Mouse (Mus musculus) heart, postnatal 25 days (tissue): ENCODE results near the gene Rps6kl1. TPM values are rescaled to one million over a fixed set of nuclear protein-coding genes. Genes with fewer than 3 reads are reported as not detected.

Source experiments
- DNase-seq: peaks from one replicate; pipeline ENCODE4 v3.0.0; 2022; ENCODE audit warnings: low spot score
- intact Hi-C: fragments of 180-260 bp; cut with DNase I; formaldehyde crosslinking; loops from one replicate; pipeline ENCODE4 v1.15.1; 2025
- total RNA-seq, 2 experiments: library from RNA; stranded (reverse); gene quantifications; 2 replicates each; pipeline ENCODE4 v1.2.3; 2021

The Rps6kl1 gene
- total RNA-seq, result 1 to 10 TPM; 2.6 to 4.3 TPM

DNA sequence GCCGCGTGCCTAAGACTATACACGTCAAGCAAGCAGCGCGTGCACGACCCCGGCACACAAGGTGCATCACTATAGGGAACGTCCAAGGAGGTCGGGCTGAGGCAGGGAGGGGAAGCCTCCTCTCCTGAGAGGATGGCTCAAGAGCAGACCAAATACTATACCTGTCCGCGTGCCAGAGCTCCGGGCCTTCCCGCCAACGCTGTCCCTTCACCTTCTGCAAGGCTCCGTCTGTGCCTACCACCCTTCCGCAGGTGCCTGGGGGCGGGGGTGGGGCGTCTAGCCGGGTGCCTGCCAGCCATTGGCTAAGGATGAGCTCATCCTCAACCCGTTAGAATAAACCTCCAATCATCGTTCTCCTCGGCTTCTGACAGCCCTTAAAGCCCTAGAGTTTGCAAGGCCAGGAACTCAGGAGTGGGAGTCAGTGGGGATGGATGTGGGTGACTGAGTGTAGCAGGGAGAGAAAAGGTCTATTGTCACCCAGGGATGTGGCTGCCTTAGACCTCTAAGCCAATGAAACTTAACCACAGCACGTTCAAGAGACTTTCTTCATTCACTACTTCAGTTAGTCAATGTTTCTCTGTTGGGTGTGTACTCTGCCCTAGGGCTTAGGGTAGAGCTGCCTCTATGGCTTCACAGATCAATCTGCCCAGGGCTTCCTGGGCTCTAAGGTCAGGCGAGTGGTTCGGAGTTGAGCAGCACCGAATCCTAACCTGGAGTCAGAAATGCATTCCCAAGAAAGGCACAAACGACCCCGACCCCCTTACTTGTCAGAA lies at the start of gene Rps6kl1:
Rps6kl1 (minus strand) TSS at position 263 of the 773 bp plus-strand sequence.
- intact Hi-C loops, result no loop called here
- no peak for DNase-seq

DNA sequence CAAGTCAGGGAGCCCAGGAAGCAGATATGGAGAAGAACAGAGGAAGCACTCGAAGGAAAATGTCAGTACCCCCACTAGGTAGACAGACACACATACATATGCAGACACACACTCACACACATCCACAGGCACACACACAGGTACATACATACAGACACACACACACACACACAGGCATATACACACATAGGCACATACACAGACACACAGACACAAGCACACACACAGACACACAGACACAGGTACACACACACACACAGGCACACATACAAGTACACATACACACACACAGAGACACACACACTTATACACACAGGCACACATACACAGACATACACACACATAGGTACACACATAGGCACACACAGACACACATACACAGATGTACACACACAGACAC lies 48.9 kb upstream of the Rps6kl1 start:
- no peak for DNase-seq
- intact Hi-C loops, result no loop called here

DNA sequence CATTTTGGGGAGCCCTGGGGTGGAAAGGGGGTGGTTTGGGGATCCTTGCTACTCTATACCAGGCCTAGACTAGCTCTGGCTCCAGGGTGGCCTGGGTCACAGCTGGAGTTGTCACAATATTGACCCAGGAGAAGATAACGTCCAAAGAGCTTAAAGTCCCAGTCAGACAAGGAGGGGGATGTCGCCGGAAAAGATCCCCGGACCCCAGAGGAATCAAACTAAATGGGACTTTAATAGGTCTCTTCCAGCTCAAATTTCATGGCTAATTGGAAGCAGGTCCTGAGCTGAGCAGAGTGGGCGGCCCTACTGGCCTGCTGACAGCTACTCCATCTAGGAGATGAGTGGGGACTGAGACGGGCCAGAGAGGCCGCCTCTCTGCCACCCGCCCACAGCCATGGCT lies 46.9 kb upstream of the Rps6kl1 start:
- DNase-seq, result no peak
- intact Hi-C loops, result no loop called here

DNA sequence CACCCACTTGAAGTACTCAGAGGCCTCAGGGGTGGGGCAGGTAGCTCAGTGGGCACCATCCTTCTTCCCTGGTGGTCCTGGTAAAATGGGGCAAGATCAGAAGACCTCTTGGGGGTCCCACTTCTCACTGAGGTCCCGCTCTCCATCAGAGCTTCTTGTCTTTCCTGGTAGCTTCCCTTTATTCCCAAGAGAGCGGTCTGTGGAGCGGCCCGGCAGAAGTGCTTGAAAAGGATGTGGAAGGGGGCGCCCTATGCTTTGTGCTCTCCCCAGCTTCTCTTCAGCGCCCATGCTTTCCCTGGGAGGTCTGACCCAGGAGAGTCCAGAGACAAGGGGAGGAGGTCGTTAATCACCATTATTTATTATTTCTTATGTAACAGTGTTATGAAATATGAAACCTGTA lies 46.3 kb upstream of the Rps6kl1 start:
- intact Hi-C loops, result no loop called here
- DNase-seq, result no peak

DNA sequence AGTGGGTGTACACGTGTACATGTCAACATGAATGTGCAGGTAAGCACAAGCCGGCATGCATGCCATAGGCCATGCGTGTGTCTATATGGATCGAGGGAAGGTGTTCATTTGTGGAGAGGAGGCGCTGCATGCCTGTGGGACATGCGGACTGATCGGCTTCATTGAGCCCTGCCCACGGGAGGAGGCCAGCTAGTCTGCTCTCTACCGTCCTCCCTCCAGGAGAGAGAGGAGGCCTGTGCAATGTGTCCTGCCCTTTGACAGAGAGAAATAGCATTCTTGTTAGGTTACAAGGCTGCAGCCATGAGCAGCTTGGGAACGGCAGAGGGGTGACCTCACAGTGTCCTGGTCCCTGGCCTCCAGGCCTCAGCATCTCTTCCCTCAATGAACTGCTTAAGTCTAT lies 45.1 kb upstream of the Rps6kl1 start:
- intact Hi-C loops, result no loop called here
- no peak for DNase-seq

DNA sequence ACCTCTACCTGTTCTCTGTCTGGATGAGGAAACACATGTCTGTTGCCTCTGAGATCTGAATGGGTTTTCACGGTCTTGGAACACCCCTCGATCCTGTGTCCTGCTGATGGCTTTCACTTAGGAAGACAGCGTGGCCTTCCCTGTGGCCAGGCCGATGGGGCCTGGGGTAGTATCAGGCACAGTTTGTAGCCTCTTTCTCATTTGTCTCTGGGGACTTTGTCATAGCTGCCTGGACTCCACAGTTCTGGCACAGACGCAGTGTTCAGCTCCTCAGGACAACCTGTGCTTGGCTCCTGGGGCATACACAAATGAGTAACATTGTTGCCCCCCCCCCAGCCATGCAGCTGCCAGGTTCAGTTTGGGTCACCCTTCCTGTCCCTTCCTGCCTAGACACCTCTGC lies 44.0 kb upstream of the Rps6kl1 start:
- DNase-seq, result peak; percentile 55
- intact Hi-C loops, result no loop called here

DNA sequence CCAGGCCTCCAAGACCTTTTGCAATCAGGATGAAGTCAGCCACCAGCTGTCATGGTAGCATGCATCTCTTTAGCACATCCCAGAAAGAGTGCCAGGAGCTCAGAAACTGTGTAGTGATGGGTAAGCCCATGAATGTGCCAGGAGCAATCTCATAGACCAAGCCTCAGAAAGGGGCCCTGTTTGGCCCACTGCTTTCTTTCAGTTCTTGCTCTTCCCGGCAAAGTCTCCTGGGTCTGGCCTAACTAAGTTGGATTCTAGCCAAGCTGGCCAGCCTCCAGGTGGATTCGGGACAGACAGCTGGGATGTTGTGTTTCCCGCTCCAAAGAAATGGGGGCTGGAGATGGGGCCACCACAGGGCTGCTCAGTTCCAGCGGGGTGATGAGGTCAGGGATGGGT lies 43.6 kb upstream of the Rps6kl1 start:
- intact Hi-C loops, result no loop called here
- peak; percentile 81 for DNase-seq

DNA sequence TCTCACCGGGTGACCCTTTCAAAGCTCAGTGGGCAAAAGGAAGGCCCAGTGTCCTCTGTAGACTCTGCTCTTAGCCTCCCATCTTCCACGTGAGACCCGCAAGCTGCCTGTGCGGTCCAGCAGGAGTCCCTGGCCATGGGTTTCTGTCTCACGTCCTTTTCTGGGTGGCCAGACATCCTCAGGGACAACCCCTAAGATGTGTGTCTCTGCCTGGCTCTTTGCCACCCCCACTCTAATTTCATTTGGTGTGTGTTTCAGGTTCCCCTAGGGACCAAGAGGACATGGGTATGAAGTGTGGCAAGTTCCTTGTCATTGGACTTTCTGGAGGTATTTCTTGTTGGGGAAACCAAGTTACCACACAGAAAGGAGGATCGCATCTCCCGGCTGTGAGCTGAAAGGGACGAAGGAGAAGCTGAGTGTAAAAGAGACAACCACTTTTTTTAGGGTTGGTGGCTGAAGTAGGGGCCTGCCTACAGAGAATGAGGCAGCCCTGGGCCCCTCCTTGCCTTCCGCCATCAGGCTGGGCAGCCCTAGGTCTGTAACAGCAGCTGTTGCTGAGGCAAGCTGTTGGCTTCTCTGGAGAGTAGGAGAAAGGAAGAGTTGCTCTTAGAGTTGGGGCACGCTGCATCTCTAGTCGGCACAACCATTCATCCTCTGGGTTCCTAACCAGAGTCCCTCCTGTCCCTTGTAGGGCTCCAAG lies 43.0 kb upstream of the Rps6kl1 start:
- DNase-seq, result no peak
- intact Hi-C loops, result no loop called here

DNA sequence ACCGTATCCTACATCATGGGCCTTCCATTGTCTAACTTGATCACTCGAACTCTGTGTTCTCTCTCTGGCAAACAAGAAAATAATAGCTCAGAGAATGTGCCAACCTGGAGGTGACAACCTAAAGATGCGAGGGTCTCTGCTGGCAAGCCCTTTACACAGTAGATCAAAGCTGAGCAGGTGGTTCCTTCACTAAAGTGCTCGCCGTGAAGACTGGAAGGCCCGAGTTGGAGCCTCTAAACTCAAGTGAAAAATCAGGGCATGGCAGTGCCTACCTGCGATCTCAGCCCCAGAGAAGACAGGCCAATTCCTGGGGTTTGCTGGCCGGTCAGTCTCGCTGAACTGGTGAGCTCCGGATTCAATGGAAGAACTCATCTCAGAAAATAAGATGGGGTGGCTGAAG lies 42.1 kb upstream of the Rps6kl1 start:
- intact Hi-C loops, result no loop called here
- no peak for DNase-seq

DNA sequence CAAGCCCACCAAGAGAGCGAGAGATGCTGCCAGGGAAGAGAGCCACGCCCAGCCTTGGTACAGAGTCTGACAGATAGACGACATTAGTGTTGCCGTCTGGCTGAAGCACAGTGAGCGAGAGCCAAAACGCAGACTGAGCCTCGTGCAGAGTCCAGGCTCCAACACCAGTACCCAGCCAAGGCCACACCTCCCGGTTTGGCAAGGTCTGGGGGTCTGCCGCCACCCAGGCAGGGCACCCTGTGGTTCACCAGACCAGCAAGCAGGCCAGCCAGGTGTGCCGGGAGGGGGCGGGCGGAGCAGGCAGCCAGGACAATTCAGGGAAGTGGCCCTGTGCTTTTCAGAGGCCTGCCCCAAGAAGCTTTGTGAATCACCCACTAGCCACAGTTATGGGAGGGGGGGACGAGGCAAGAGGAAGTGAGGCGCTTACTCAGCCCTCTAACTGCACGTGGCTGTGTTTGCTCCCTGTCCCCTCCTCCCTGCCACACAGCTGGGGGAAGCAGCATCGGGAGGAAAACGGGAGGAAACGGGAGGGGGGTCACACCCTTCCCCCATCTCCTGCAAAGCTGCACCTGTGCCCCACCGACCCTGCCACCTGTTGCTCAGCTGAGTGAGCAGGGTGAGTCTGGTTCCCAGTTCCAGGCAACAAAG lies 41.5 kb upstream of the Rps6kl1 start:
- intact Hi-C loops, result no loop called here
- DNase-seq, result peak; percentile 68

DNA sequence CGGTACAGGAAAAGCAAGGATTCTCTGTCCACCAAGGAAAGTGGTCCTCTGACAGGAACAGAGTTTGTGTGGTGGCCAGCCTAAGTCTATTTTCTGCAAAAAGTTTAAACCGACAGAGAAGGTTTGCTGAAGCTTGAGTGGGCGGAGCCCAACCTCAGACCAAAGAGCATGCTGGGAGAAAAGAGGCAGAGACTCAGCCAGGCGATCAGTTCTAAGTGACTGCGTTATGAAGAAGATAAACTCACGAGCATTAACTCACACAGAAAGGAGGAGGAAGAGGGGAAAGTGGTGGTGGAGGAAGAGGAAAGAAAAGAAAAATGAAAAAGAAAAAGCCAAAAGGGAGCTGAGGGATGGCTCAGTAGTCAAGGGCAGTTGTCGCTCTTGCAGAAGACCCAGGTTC lies 39.2 kb upstream of the Rps6kl1 start:
- intact Hi-C loops, result no loop called here
- DNase-seq, result no peak

DNA sequence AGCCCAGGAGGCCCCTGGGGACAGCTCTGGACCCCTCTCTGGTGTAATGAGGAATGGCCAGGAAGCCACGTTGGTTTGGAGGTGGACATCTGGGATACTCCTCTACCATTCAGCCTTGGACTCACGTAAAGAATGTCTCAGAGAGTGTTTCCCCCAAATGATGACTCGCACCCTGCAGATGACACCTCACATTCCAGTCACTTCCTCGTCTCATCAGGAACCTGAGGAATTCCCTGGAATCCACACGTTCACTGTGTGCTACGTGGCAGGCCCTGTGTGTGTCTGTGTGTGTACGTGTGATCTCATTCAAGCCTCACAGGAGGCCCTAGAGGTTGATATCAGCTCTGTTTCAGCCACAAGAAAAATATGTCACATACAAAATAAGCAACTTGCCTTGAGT lies 35.3 kb upstream of the Rps6kl1 start:
- DNase-seq, result no peak
- intact Hi-C loops, result no loop called here

DNA sequence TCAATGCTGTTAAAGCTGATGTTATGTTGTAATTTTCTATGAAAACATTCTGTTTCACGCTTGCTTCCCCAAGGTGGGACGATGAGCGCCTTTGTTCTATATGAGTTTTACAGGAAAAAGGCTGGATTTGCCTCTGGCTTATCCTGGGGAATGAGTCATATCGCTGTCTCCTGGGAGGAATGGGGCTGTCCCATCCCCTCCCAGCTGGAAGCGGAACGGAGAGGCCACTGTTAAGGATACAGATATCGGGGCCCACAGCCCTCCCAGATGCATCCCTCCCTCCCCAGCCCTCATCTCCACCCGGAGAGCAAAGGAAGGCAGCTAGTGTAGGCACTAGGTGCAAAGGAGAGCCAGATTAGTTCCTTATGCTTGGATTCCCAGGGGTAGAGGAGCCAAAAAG lies 34.7 kb upstream of the Rps6kl1 start:
- intact Hi-C loops, result no loop called here
- no peak for DNase-seq

DNA sequence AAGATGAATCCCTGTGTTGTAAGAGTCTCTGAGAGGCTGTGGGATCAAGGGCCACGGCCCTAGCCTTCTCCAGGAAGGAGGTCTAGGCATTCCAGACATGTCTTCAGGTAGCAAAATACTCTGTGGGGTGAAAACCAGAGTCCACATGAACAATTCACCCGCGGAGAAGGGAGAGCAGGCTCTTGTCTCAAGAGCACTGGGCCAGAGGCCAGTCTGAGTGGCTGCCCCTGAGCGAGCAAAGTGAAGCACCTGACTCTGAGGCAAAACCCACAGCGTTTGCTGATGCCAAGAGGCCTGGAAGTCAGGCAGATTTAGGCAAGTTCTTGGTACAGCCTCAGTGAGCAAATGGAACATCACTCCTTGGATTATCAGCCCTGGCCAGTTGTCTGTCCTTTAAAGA lies 33.1 kb upstream of the Rps6kl1 start:
- intact Hi-C loops, result no loop called here
- no peak for DNase-seq

DNA sequence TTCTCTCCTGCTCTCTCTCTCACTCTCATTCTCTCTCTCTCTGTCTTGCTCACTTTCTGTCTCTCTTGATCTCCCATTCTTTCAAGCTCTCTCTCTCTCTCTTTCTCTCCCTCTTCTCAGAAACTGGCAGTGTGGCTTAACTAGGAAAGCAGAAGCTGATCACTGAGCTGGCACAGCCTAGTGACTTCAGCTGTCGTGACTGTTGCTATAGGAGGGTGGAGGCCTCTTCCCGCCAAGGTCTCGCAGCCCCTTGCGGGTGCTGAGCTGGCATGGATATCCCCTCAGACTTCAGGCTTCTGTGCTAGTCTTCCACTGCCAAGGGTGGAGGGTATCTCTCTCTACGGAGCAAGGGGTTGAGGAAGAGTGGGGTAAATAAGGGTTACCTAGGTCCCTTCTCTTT lies 31.8 kb upstream of the Rps6kl1 start:
- intact Hi-C loops, result no loop called here

DNA sequence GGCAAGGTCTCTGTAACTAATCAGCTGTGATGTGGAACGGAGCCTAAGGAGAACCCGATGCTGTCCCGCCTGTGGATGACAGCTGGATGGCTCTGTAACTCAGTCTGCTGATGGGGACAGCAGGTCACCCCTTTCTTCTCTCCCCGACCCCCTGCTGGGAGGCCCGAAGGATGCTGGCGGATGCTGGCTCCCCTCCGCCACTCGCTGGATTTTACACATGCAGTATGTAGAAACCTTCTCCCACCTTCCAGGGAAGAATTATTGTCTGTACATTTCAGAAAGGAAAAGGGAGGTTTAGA lies 31.2 kb upstream of the Rps6kl1 start:
- DNase-seq, result no peak
- intact Hi-C loops, result no loop called here

More for the DNA sequence above, 31.8 kb upstream of the Rps6kl1 start:
- DNase-seq, result no peak

DNA sequence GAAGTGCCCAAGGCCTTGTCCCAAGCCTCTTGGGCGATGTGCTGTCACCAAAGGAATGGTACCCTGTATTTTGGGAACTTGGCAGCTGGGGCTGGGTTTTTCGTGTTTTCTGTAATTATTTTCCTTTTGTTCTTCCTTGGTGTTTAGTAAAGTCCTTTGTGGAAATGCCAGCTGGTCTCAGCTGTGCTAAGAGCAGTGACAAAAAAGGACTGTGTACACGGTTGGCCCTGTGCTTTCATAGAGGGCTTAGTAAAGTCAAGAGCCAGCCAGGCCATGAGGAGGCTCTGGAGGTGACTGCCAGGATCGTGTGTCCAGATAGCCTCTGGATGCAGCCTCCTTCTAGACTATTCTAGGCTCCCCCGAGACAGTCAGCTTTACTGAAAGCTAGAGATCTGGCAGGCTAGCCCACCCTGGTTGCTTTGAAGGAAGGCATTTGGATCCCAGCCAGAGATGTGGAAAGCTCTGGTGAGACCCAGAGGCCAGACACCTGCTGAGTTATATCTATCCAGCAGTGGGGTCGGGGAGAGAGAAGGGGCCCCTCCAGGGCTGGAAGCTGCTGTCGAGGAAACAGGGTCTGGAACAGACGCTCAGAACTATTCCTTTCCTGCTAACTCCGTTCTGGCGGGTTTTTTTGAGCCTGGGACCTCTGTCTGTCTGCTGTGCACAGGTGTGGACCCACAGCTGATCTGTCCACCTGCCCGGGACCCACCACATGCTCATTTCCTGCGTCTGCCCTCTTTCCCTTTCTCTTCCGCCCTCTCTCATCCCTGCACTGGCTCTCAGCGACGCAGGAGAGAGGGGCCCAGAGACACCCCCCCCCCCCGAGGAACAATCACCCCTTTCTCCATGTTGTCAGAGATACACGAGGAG lies 30.6 kb upstream of the Rps6kl1 start:
- intact Hi-C loops, result no loop called here
- DNase-seq, result no peak

DNA sequence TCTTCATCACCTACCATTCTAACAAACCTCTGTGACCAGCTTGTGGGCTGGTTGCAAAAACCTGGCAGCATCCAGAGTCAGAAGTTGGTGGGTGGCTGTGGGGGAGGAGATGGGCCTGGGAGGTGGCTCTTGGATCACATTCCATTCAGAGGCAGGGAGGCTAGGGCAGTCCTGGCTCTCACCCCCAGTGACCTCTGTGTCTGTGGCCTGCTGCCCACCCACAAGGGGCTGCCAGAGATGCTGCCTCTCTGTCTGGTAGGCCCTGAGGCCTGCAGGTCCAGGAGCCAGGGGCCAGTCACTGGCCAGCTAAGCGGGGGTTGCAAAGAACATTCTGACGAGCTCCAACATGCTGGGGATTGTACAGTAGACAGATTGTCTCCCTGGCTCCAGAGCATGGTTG lies 27.2 kb upstream of the Rps6kl1 start:
- intact Hi-C loops, result no loop called here
- DNase-seq, result no peak

DNA sequence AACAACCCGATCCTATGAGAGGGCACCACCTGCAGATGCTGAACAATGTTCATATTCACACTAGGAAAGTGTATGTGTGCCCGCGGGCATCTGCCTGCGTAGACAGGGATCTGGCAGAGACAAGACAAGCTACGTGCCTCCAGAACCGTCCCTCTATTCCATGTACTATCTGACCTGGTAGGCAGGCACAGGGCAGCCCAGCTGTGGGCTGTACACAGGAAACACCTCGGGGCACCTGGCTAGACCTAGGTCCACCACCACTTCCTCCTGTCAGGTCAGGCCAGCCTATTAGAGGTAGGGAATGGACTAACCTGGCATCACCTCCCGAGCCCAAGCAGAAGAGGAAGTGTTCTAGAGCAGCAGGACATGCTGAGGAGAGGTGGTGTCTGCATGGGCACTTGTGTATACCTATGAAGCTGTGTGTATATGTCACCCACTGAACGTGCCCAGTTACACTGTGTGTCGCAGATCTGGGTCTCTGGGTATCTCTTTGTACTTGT lies 26.7 kb upstream of the Rps6kl1 start, which contains the start of gene Pgf:
Pgf (minus strand) TSS at position 51 of the 500 bp plus-strand sequence.
- intact Hi-C loops, result no loop called here
- DNase-seq, result no peak

DNA sequence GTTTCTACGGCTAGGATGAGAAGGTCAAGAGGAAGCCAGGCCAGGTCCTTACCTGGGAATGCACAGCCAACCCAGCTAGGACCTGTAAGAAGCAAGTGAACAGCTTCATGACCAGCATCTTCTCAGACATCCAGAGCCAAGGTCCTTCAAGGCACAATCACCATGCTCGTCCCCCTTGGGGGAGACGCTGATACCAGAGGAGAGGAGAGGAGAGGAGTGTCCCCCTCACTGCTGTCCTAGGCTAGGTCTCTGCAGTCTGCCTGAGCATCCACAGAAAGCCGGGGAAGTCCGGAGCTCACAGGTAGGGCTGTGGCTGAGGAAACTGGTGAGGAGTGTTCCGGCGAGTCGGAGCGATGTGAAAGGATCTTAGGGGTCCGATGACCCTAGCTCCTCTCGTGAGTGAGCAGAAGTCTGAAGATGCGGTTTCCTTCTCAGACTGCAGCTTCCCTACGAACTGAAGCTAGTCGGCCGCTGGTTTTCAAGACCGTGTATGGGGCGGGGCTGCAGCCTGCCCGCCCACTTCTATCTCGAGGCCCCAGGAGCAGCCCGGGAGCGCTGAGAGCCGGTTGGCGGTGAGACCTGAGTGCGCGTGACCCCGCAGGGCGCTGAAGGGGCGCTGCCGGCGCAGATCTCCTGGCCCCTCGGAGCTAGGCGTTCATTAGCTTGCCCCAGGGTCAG lies 25.9 kb upstream of the Rps6kl1 start:
- intact Hi-C loops, result no loop called here
- DNase-seq, result no peak
